Mouse (Mus musculus): Measurements from ENCODE around the gene Krtap5-2. TPM values are rescaled to one million over a fixed set of nuclear protein-coding genes. Genes with fewer than 3 reads are reported as not detected.
A peak's percentile ranks its signal among the peaks of the same experiment; 100 is the strongest.
"Not testable (repeated sequence)": the region's sequence is repeated elsewhere in the genome, so short reads cannot be mapped to it uniquely, and the experiment has no call there.

Krtap5-2 gene
- polyA plus RNA-seq, 2 experiments = not detected

GRCm38 (mm10) chr7:142169836-142170235 is 6.0 kb downstream of the Krtap5-2 start:
- no peaks in the 10 kb centered on the region for H3K4me1 ChIP-seq (ENCODE audit: control insufficient read depth, insufficient read depth, low read length)
- no peaks in the 10 kb centered on the region for H3K9me3 ChIP-seq (ENCODE audit: control insufficient read depth, low read length)
- no peak overlapping the region for H3K9ac ChIP-seq (ENCODE audit: low read depth, low read length, severe bottlenecking)
- ATAC-seq (ENCODE audit: low FRiP score, low read depth) (no peak), DNase-seq (ENCODE audit: low spot score) (peak; percentile 10)
- no peak overlapping the region for H3K27ac ChIP-seq (replicated peaks; ENCODE audit: low read depth, low read length)
- WGBS = 46% methylated on average over 3 of the region's 3 CpGs
- H3K36me3 ChIP-seq (ENCODE audit: control insufficient read depth, insufficient read depth, low read length) = no peaks in the 10 kb centered on the region
- H3K4me3 ChIP-seq (replicated peaks; ENCODE audit: low read length) = no peak overlapping the region
- no peak overlapping the region for H3K4me2 ChIP-seq (replicated peaks; ENCODE audit: low read depth, low read length, severe bottlenecking)
- H3K27me3 ChIP-seq (ENCODE audit: control insufficient read depth, insufficient read depth, low read length) = no peaks in the 10 kb centered on the region
- TF ChIP-seq POLR2A (IDR thresholded peaks at IDR 0.05; ENCODE audit: borderline replicate concordance, extremely low read depth, insufficient read depth, insufficient read length) = no peak

GRCm38 (mm10) chr7:142165639-142166038 is 10.2 kb downstream of the Krtap5-2 start, which contains the start of gene Gm4553:
Gm4553 (minus strand) TSS chr7:142165739.
- not testable (repeated sequence) for H3K4me3 ChIP-seq (replicated peaks; ENCODE audit: low read length); H3K9me3 ChIP-seq (ENCODE audit: control insufficient read depth, low read length); H3K4me1 ChIP-seq (ENCODE audit: control insufficient read depth, insufficient read depth, low read length); H3K27ac ChIP-seq (replicated peaks; ENCODE audit: low read depth, low read length); H3K36me3 ChIP-seq (ENCODE audit: control insufficient read depth, insufficient read depth, low read length); H3K27me3 ChIP-seq (ENCODE audit: control insufficient read depth, insufficient read depth, low read length); H3K4me2 ChIP-seq (replicated peaks; ENCODE audit: low read depth, low read length, severe bottlenecking); ATAC-seq (ENCODE audit: low FRiP score, low read depth); DNase-seq (ENCODE audit: low spot score); H3K9ac ChIP-seq (ENCODE audit: low read depth, low read length, severe bottlenecking)

- Histone ChIP-seq H3K36me3 (ENCODE audit: control insufficient read depth, insufficient read depth, low read length) (no peaks in the 10 kb centered on the region), H3K4me1 (ENCODE audit: control insufficient read depth, insufficient read depth, low read length) (no peaks in the 10 kb centered on the region), H3K27me3 (ENCODE audit: control insufficient read depth, insufficient read depth, low read length) (no peaks in the 10 kb centered on the region), H3K9me3 (ENCODE audit: control insufficient read depth, low read length) (no peaks in the 10 kb centered on the region), H3K9ac (ENCODE audit: low read depth, low read length, severe bottlenecking) (no peak overlapping the region), H3K27ac (replicated peaks; ENCODE audit: low read depth, low read length) (no peak overlapping the region), H3K4me3 (replicated peaks; ENCODE audit: low read length) (no peak overlapping the region), H3K4me2 (replicated peaks; ENCODE audit: low read depth, low read length, severe bottlenecking) (no peak overlapping the region)
- ATAC-seq (ENCODE audit: low FRiP score, low read depth) = no peak
- WGBS = 96% methylated on average over 3 of the region's 3 CpGs
- no peak for TF ChIP-seq POLR2A (IDR thresholded peaks at IDR 0.05; ENCODE audit: borderline replicate concordance, extremely low read depth, insufficient read depth, insufficient read length)
- DNase-seq (ENCODE audit: low spot score) = no peak
Measured at GRCm38 (mm10) chr7:142159366-142159765, 16.4 kb downstream of the Krtap5-2 start.

- not testable (repeated sequence) for H3K4me3 ChIP-seq (replicated peaks; ENCODE audit: low read length); H3K4me2 ChIP-seq (replicated peaks; ENCODE audit: low read depth, low read length, severe bottlenecking); H3K27me3 ChIP-seq (ENCODE audit: control insufficient read depth, insufficient read depth, low read length); DNase-seq (ENCODE audit: low spot score); H3K36me3 ChIP-seq (ENCODE audit: control insufficient read depth, insufficient read depth, low read length); H3K9me3 ChIP-seq (ENCODE audit: control insufficient read depth, low read length); H3K4me1 ChIP-seq (ENCODE audit: control insufficient read depth, insufficient read depth, low read length); H3K9ac ChIP-seq (ENCODE audit: low read depth, low read length, severe bottlenecking); H3K27ac ChIP-seq (replicated peaks; ENCODE audit: low read depth, low read length); ATAC-seq (ENCODE audit: low FRiP score, low read depth)
- WGBS = 30% methylated on average over 2 of the region's 2 CpGs
Measured at GRCm38 (mm10) chr7:142157013-142157412, 18.8 kb downstream of the Krtap5-2 start, which contains the start of gene Gm29735. Gm29735 (minus strand) TSS chr7:142157113.

- Histone ChIP-seq H3K36me3 (ENCODE audit: control insufficient read depth, insufficient read depth, low read length) (no peaks in the 10 kb centered on the region), H3K9ac (ENCODE audit: low read depth, low read length, severe bottlenecking) (no peak overlapping the region), H3K4me3 (replicated peaks; ENCODE audit: low read length) (no peak overlapping the region), H3K27ac (replicated peaks; ENCODE audit: low read depth, low read length) (no peak overlapping the region), H3K4me2 (replicated peaks; ENCODE audit: low read depth, low read length, severe bottlenecking) (no peak overlapping the region), H3K9me3 (ENCODE audit: control insufficient read depth, low read length) (no peaks in the 10 kb centered on the region), H3K4me1 (ENCODE audit: control insufficient read depth, insufficient read depth, low read length) (no peaks in the 10 kb centered on the region), H3K27me3 (ENCODE audit: control insufficient read depth, insufficient read depth, low read length) (no peaks in the 10 kb centered on the region)
- 75% methylated on average over 1 of the region's 1 CpGs for WGBS
- no peak for TF ChIP-seq POLR2A (IDR thresholded peaks at IDR 0.05; ENCODE audit: borderline replicate concordance, extremely low read depth, insufficient read depth, insufficient read length)
- ATAC-seq (ENCODE audit: low FRiP score, low read depth) (no peak), DNase-seq (ENCODE audit: low spot score) (no peak)
Measured at GRCm38 (mm10) chr7:142155308-142155707, 20.5 kb downstream of the Krtap5-2 start.

- 69% methylated on average over 4 of the region's 4 CpGs for WGBS
- ATAC-seq (ENCODE audit: low FRiP score, low read depth) (no peak), DNase-seq (ENCODE audit: low spot score) (no peak)
- Histone ChIP-seq H3K4me2 (replicated peaks; ENCODE audit: low read depth, low read length, severe bottlenecking) (no peak overlapping the region), H3K27me3 (ENCODE audit: control insufficient read depth, insufficient read depth, low read length) (no peaks in the 10 kb centered on the region), H3K4me1 (ENCODE audit: control insufficient read depth, insufficient read depth, low read length) (no peaks in the 10 kb centered on the region), H3K4me3 (replicated peaks; ENCODE audit: low read length) (no peak overlapping the region), H3K9ac (ENCODE audit: low read depth, low read length, severe bottlenecking) (no peak overlapping the region), H3K27ac (replicated peaks; ENCODE audit: low read depth, low read length) (no peak overlapping the region), H3K36me3 (ENCODE audit: control insufficient read depth, insufficient read depth, low read length) (no peaks in the 10 kb centered on the region), H3K9me3 (ENCODE audit: control insufficient read depth, low read length) (no peaks in the 10 kb centered on the region)
- TF ChIP-seq POLR2A (IDR thresholded peaks at IDR 0.05; ENCODE audit: borderline replicate concordance, extremely low read depth, insufficient read depth, insufficient read length) = no peak
Measured at GRCm38 (mm10) chr7:142152191-142152590, 23.6 kb downstream of the Krtap5-2 start.
